Mouse (Mus musculus): Measurements from ENCODE around the gene Aldh2. TPM values are rescaled to one million over a fixed set of nuclear protein-coding genes. Genes with fewer than 3 reads are reported as not detected.
A peak's percentile ranks its signal among the peaks of the same experiment; 100 is the strongest.

Gene Aldh2
- total and polyA plus RNA-seq, 3 experiments = 198 to 471 (median 267) TPM

DNA sequence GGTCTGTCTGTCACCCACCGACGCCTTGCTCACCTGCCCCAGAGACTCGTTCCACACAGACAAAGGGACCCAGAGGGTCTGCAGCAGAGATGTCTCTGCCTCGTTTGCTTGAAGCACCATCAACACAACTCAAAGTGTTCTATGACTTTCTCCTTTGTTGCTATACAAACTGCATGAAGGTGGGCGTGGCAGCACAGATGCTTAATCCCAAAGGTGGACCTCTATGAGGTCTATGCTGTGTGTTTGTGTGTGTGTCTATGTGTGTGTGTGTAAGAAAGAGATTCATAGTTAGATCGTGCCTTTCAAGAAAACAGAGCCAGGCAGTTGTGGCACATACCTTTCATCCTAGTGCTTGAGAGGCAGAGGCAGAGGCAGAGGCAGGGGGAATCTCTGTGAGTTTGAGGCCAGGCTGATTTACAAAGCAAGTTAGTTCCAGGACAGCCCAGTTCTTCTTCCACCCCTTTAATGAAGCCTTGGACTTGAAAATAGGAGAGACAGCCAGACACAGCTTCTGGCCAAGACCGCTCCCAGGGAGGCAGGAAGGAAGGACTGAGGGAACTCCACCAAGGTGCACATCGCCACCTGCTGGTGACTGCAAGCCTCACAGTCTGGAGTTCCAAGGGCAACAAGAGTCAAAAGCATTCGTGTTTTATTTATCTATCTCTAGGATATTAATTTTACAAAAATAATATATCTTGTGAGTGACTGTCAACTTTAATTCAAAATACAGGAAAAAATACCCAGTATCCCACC lies 8.1 kb upstream of the Aldh2 start (continued):
- TF ChIP-seq JUND (IDR thresholded peaks at IDR 0.05; ENCODE audit: low read depth, low read length) (no peak), NRF1 (IDR thresholded peaks at IDR 0.05; ENCODE audit: insufficient read depth, low read depth, low read length, poor library complexity, severe bottlenecking) (no peak), TCF12 (IDR thresholded peaks at IDR 0.05; ENCODE audit: low read depth, low read length) (no peak), MAFK (IDR thresholded peaks at IDR 0.05; ENCODE audit: borderline replicate concordance, low read depth, low read length) (no peak), ZNF384 (IDR thresholded peaks at IDR 0.05; ENCODE audit: low read depth, low read length) (0 out of 2 replicates have a peak, but pooled peaks have one; percentile 13), POLR2AphosphoS2 (IDR thresholded peaks at IDR 0.05; ENCODE audit: low read length) (no peak), RAD21 (IDR thresholded peaks at IDR 0.05; ENCODE audit: low read depth, low read length) (peak; percentile 97), HCFC1 (IDR thresholded peaks at IDR 0.05; ENCODE audit: low read depth, low read length) (no peak), E2F4 (IDR thresholded peaks at IDR 0.05; ENCODE audit: borderline replicate concordance, low read depth, low read length) (no peak), ZKSCAN1 (IDR thresholded peaks at IDR 0.05; ENCODE audit: low read depth, low read length) (no peak), POLR2A (IDR thresholded peaks at IDR 0.05; ENCODE audit: control insufficient read depth in 1 of 2, insufficient read depth in 1 of 2, low read depth in 1 of 2, low read length in 2 of 2, poor library complexity in 1 of 2) (no peak), ZC3H11A (IDR thresholded peaks at IDR 0.05; ENCODE audit: low read depth, low read length) (peak; percentile 95), ELF1 (IDR thresholded peaks at IDR 0.05; ENCODE audit: low read depth, low read length) (no peak), MYB (IDR thresholded peaks at IDR 0.05; ENCODE audit: low read depth, low read length) (no peak), GABPA (IDR thresholded peaks at IDR 0.05; ENCODE audit: low read depth, low read length) (no peak), SIN3A (IDR thresholded peaks at IDR 0.05; ENCODE audit: low read length) (peak; percentile 65), CHD1 (IDR thresholded peaks at IDR 0.05; ENCODE audit: low read depth, low read length) (no peak), MYC (IDR thresholded peaks at IDR 0.05; ENCODE audit: low read depth, low read length) (no peak), CHD2 (IDR thresholded peaks at IDR 0.05; ENCODE audit: low read length) (no peak)

DNA sequence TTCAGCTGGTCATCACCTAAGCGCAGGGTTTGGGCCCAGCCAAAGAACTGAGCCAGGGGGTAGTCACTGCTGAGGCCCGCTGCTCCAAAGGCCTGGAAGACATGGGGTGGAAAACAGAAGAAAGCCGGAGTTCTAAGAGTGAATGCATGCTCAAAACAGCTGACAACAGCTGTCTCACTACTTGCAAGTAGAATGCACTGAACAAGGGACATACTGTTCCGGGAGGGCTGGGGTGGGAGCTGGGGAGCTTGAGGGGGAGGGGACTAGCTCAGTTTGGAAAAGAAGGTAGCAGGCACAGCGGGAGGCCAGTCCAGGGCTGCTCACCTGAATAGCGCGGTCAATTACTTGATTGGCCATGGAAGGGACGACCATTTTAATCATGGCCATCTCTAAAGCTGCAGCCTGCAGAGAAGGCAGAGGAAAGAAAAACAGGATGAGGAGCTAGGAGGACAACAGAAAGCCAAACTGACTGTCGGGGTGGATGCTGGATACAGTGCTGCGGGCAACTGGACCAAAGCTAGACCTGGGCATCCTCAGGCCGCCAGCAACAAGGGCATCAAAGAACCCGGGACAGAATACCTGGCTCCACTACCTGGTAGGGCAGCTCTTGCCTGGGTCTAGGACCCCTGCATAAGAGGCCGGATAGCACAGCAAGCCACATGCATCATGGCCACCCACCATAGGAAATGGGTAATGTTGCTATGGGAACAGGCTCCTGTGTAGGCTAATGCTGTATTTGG lies 5.4 kb upstream of the Aldh2 start:
- no peak overlapping the region for H3K4me3 ChIP-seq (ENCODE audit: control insufficient read depth in 1 of 2, insufficient read depth in 1 of 2, low read depth in 2 of 2, low read length in 2 of 2)
- H3K4me1 ChIP-seq (ENCODE audit: control insufficient read depth in 1 of 2, insufficient read depth in 2 of 2, low read length in 2 of 2) = peaks cover 19 to 30% of the 10 kb centered on the region in 2 experiments
- H3K27ac ChIP-seq (ENCODE audit: control insufficient read depth, low read depth, low read length) = no peak overlapping the region
- H3K27me3 ChIP-seq (ENCODE audit: control insufficient read depth in 1 of 2, insufficient read depth in 2 of 2, low read length in 2 of 2) = no peaks in the 10 kb centered on the region
- H3K79me2 ChIP-seq (ENCODE audit: control insufficient read depth, insufficient read depth, low read length, poor library complexity) = no peaks in the 10 kb centered on the region
- TF ChIP-seq KAT2A (conservative IDR thresholded peaks at IDR 0.05; ENCODE audit: low read depth, low read length) (no peak), HCFC1 (IDR thresholded peaks at IDR 0.05; ENCODE audit: low read depth, low read length) (no peak), TBP (IDR thresholded peaks at IDR 0.05; ENCODE audit: low read depth, low read length) (no peak), MYC (IDR thresholded peaks at IDR 0.05; ENCODE audit: low read depth, low read length) (no peak), TAL1 (IDR thresholded peaks at IDR 0.05; ENCODE audit: low read length) (no peak), MXI1 (IDR thresholded peaks at IDR 0.05; ENCODE audit: low read depth, low read length) (no peak), MEF2A (IDR thresholded peaks at IDR 0.05; ENCODE audit: extremely low read depth, insufficient replicate concordance, low read depth, low read length, poor library complexity, severe bottlenecking) (no peak), TCF12 (IDR thresholded peaks at IDR 0.05; ENCODE audit: low read depth, low read length) (no peak), POLR2A (IDR thresholded peaks at IDR 0.05; ENCODE audit: control insufficient read depth in 1 of 2, insufficient read depth in 1 of 2, low read depth in 1 of 2, low read length in 2 of 2, poor library complexity in 1 of 2) (no peak), GABPA (IDR thresholded peaks at IDR 0.05; ENCODE audit: low read depth, low read length) (no peak), UBTF (IDR thresholded peaks at IDR 0.05; ENCODE audit: borderline replicate concordance, insufficient read depth, low read depth, low read length) (no peak), ZKSCAN1 (IDR thresholded peaks at IDR 0.05; ENCODE audit: low read depth, low read length) (no peak), JUND (IDR thresholded peaks at IDR 0.05; ENCODE audit: low read depth, low read length) (no peak), MAFK (IDR thresholded peaks at IDR 0.05; ENCODE audit: borderline replicate concordance, low read depth, low read length) (no peak), CTCF (IDR thresholded peaks at IDR 0.05 in 2 of 3, conservative IDR thresholded peaks at IDR 0.05 in 1 of 3; ENCODE audit: control insufficient read depth in 1 of 3, insufficient read depth in 1 of 3, low read depth in 2 of 3, low read length in 3 of 3, poor library complexity in 1 of 3, severe bottlenecking in 1 of 3) (no peak)
- peaks cover 0 to 33% of the 10 kb centered on the region in 2 experiments; a peak in 2 of 4 replicates for H3K36me3 ChIP-seq (ENCODE audit: control insufficient read depth in 1 of 2, insufficient read depth in 2 of 2, low read length in 2 of 2)
- no peak for DNase-seq (ENCODE audit: low read depth, low spot score)
- no peaks in the 10 kb centered on the region for H3K9me3 ChIP-seq (replicated peaks; ENCODE audit: insufficient read depth, low read length)
- no peak overlapping the region for H3K9ac ChIP-seq (ENCODE audit: control insufficient read depth, low read depth, low read length, poor library complexity, severe bottlenecking)

Measured in MEL (cell line).